Mouse (Mus musculus): ENCODE results near the gene Itfg1.

The Itfg1 gene

GRCm38 (mm10) chr8:85745053-85745452 is 95.7 kb downstream of the Itfg1 start:
- no peak for DNase-seq (ENCODE audit: low read depth, low spot score)

DNA sequence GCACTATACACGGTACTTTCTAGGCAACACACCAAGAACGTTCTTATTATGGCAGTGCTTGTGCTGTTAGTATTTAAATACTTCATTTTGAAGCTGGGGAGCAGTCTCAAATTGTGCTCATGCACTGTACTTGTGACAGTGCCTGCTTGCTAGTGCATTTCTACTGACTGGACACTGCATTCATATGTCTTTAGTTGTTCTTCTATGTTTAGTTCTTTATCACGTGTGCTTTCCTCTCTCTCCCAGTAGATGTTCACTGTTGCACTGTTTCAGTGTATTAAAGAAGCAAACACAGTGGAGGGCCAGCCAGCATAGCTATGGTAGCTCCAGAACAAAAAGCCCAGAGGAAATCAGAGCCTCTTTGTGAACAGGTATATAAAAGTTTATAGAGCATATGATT is 110.2 kb downstream of the Itfg1 start:
- no peak for DNase-seq (ENCODE audit: low read depth, low spot score)

DNA sequence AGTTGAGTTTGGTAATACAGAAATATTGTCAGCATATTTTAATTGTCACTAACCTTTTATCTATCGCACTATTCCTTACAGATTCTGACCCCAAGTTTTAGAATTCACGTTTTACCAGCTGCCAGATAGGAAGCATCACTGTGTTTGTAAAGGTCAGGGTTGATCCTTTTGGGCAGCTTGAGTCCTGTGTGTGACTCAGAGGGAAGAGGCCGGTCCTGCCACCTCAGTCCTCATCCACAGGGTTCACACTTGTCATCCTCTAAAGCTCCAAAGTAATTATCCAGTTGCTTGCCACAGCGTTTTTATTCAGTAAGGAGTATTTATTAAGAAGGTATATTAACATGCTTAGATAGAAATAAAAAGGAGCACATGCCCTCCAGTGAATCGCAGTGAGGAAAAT is 123.5 kb downstream of the Itfg1 start:
- no peak for DNase-seq (ENCODE audit: low read depth, low spot score)

DNA sequence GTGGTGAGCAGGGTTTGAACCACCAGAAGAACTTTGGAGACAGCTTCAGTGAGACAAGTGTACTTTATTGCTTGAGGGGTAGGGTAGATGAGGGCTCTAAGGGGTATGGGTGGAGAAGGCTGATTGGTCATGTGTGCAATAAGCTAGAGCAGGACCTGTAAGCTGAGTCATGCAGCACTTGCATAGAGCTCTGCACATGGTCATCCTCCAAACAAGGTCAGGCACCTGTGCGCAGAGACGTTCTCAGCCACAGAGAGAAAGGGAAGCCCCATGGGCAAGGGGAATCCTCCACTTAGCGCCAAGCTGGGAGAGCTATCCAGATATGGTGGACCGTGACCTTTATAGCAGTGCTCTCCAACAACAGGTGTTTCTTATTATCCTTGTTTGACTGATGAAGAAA is 124.0 kb downstream of the Itfg1 start:
- DNase-seq (ENCODE audit: low read depth, low spot score): no peak

GRCm38 (mm10) chr8:85706988-85707387 is 133.7 kb downstream of the Itfg1 start:
- DNase-seq (ENCODE audit: low read depth, low spot score): no peak

- peak; percentile 74 for DNase-seq (ENCODE audit: low read depth, low spot score)
Observed at GRCm38 (mm10) chr8:85700751-85701351, 139.9 kb downstream of the Itfg1 start, which contains the start of gene Neto2. TSS of gene Neto2 (minus strand) at chr8:85700924.

DNA sequence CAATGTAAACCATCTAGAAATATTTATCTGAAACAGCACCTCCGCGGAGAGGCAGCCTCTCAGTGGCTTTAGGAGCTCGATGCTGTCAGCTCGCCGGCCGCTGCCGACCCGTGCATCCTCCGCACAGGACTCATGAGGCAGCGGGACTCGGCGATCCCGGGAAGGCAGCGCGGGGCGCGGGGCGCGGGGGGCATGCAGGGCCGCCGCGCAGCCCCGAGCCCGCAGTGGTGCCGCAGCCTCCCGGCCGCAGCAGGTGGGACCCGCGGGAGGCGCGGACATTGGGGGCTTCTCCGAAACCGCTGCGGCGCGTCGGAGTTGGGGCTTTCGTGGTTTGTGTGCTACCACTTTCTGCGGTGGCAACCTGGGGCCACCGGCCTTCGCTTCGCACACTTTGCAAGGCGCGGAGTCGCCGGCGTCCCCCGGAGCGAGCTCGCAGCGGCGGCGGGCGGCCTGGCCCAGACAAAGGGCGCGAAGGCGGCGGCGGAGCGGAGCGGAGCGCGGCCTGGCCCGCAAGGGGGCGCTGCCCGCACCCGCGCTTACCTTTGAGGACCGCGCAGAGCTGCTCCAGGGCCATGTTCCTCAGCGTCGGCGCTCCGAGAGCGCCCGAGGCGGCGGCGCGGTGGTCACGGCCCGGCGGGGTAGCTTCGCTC is 140.5 kb downstream of the Itfg1 start:
- DNase-seq (ENCODE audit: low read depth, low spot score): no peak

DNA sequence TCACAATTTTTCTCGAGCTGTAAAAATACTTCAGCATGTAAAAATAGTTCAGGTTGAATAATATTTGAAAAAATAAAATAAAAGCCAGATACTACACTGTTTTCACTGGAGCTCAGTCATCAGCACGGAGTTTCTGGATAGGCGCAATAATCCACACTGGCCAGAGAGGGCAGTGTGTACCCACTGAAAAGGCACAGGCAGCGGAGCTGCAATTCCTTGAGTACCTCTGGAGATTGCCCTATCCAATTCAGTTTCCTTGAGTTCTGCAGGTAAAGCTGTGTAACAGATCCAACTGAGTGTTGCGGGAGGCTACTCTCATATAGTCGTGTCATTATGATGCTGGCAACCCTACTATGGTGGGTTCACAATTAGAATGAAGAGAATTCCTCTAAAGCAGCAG is 141.7 kb downstream of the Itfg1 start:
- peak; percentile 78 for DNase-seq (ENCODE audit: low read depth, low spot score)
